Mouse (Mus musculus): ENCODE measurements around the gene Lancl2.

Lancl2 gene

GRCm38 (mm10) chr6:57768948-57769525 lies 66.7 kb downstream of the Lancl2 start:
- DNase-seq: no peak

- no peak for DNase-seq
These were observed 68.3 kb downstream of the Lancl2 start for GRCm38 (mm10) chr6:57770467-57771190.

GRCm38 (mm10) chr6:57773792-57774191 lies 71.5 kb downstream of the Lancl2 start:
- no peak for DNase-seq

- no peak for DNase-seq
These were observed 78.0 kb downstream of the Lancl2 start for GRCm38 (mm10) chr6:57780359-57780758.

GRCm38 (mm10) chr6:57782658-57783057 lies 80.3 kb downstream of the Lancl2 start:
- DNase-seq: no peak

GRCm38 (mm10) chr6:57784251-57784650 lies 81.9 kb downstream of the Lancl2 start:
- DNase-seq: no peak

- DNase-seq: no peak
These were observed 85.0 kb downstream of the Lancl2 start for GRCm38 (mm10) chr6:57787376-57787775.

All from kidney, postnatal 10 days (tissue).